Mouse (Mus musculus): ENCODE results near the gene Stag1. TPM values are rescaled to one million over a fixed set of nuclear protein-coding genes. Genes with fewer than 3 reads are reported as not detected.
"Not testable (repeated sequence)": the region's sequence is repeated elsewhere in the genome, so short reads cannot be mapped to it uniquely, and the experiment has no call there.

The Stag1 gene
- polyA plus RNA-seq, 1 experiment: 0.56 TPM

GRCm38 (mm10) chr9:100692239-100692638 is 94.6 kb downstream of the Stag1 start:
- H3K4me3 ChIP-seq (replicated peaks): no peak overlapping the region
- peaks cover 37% of the 10 kb centered on the region for H3K4me1 ChIP-seq (ENCODE audit: control insufficient read depth)
- no peak for TF ChIP-seq GATA1 (IDR thresholded peaks at IDR 0.05; ENCODE audit: low read length)
- no peaks in the 10 kb centered on the region for H3K9me3 ChIP-seq (ENCODE audit: control insufficient read depth, low read length)
- no peaks in the 10 kb centered on the region for H3K27me3 ChIP-seq (ENCODE audit: control insufficient read depth)
- H3K36me3 ChIP-seq (ENCODE audit: control insufficient read depth): no peaks in the 10 kb centered on the region

GRCm38 (mm10) chr9:100696537-100696936 is 98.9 kb downstream of the Stag1 start:
- Histone ChIP-seq H3K36me3 (ENCODE audit: control insufficient read depth) (no peaks in the 10 kb centered on the region), H3K9me3 (ENCODE audit: control insufficient read depth, low read length) (no peaks in the 10 kb centered on the region), H3K4me1 (ENCODE audit: control insufficient read depth) (peaks cover 31% of the 10 kb centered on the region), H3K4me3 (replicated peaks) (no peak overlapping the region), H3K27me3 (ENCODE audit: control insufficient read depth) (no peaks in the 10 kb centered on the region)
- TF ChIP-seq TAL1 (IDR thresholded peaks at IDR 0.05; ENCODE audit: low read length) (no peak), GATA1 (IDR thresholded peaks at IDR 0.05; ENCODE audit: low read length) (no peak)

GRCm38 (mm10) chr9:100707644-100708043 is 110.0 kb downstream of the Stag1 start:
- no peaks in the 10 kb centered on the region for H3K27me3 ChIP-seq (ENCODE audit: control insufficient read depth)
- peaks cover 5% of the 10 kb centered on the region for H3K36me3 ChIP-seq (ENCODE audit: control insufficient read depth)
- no peak overlapping the region for H3K4me3 ChIP-seq (replicated peaks)
- TF ChIP-seq GATA1 (IDR thresholded peaks at IDR 0.05; ENCODE audit: low read length): no peak
- TF ChIP-seq TAL1 (IDR thresholded peaks at IDR 0.05; ENCODE audit: low read length): no peak
- no peaks in the 10 kb centered on the region for H3K9me3 ChIP-seq (ENCODE audit: control insufficient read depth, low read length)
- no peaks in the 10 kb centered on the region for H3K4me1 ChIP-seq (ENCODE audit: control insufficient read depth)

DNA sequence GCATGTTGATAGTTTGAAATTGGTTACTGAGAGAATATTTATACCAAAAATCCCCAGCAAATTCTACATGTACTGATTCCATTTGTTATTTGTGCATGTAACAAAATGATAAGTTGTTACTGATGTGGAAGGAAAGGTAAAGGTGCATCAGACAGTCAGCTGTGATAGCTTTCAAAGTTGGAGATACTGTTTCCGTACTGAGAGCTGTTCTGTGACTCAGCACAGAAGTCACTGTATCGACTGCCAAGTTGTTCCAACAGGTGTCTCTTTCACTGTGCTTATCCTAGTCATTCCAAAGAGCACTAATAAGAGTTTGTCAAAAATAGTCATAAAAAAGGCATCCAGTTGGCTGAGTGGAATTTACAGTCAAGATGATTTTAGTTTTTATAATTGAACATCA is 114.1 kb downstream of the Stag1 start:
- Histone ChIP-seq H3K27me3 (ENCODE audit: control insufficient read depth) (no peaks in the 10 kb centered on the region), H3K9me3 (ENCODE audit: control insufficient read depth, low read length) (no peaks in the 10 kb centered on the region), H3K4me3 (replicated peaks) (no peak overlapping the region), H3K36me3 (ENCODE audit: control insufficient read depth) (peaks cover 11% of the 10 kb centered on the region), H3K4me1 (ENCODE audit: control insufficient read depth) (no peaks in the 10 kb centered on the region)
- TF ChIP-seq TAL1 (IDR thresholded peaks at IDR 0.05; ENCODE audit: low read length): no peak
- no peak for TF ChIP-seq GATA1 (IDR thresholded peaks at IDR 0.05; ENCODE audit: low read length)

DNA sequence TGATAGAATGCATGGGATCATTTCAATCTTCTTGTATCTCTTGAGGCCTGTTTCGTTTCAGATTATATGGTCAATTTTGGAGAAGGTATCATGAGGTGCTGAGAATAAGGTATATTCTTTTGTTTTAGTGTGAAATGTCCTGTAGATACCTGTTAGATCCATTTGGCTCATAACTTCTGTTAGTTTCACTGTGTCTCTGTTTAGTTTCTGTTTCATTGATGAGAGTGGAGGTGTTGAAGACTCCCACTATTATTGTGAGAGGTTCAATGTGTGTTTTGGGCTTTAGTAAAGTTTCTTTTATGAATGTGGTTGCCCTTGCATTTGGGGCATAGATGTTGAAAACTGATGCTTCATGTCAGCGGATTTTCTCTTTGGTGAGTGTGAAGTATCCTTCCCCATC is 127.2 kb downstream of the Stag1 start:
- not testable (repeated sequence) for H3K36me3 ChIP-seq (ENCODE audit: control insufficient read depth); H3K27me3 ChIP-seq (ENCODE audit: control insufficient read depth)

GRCm38 (mm10) chr9:100731839-100732238 is 134.2 kb downstream of the Stag1 start:
- Histone ChIP-seq H3K36me3 (ENCODE audit: control insufficient read depth) (peaks cover 4% of the 10 kb centered on the region), H3K27me3 (ENCODE audit: control insufficient read depth) (no peaks in the 10 kb centered on the region), H3K4me3 (replicated peaks) (no peak overlapping the region), H3K4me1 (ENCODE audit: control insufficient read depth) (peaks cover 33% of the 10 kb centered on the region), H3K9me3 (ENCODE audit: control insufficient read depth, low read length) (no peaks in the 10 kb centered on the region)
- TF ChIP-seq GATA1 (IDR thresholded peaks at IDR 0.05; ENCODE audit: low read length) (no peak), TAL1 (IDR thresholded peaks at IDR 0.05; ENCODE audit: low read length) (no peak)

More for the DNA sequence above, 127.2 kb downstream of the Stag1 start:
- not testable (repeated sequence) for H3K4me1 ChIP-seq (ENCODE audit: control insufficient read depth); H3K4me3 ChIP-seq (replicated peaks); H3K9me3 ChIP-seq (ENCODE audit: control insufficient read depth, low read length)

- no peak for TF ChIP-seq GATA1 (IDR thresholded peaks at IDR 0.05; ENCODE audit: low read length)
- H3K4me3 ChIP-seq (replicated peaks): no peak overlapping the region
- H3K27me3 ChIP-seq (ENCODE audit: control insufficient read depth): no peaks in the 10 kb centered on the region
- H3K9me3 ChIP-seq (ENCODE audit: control insufficient read depth, low read length): no peaks in the 10 kb centered on the region
- peaks cover 10% of the 10 kb centered on the region for H3K36me3 ChIP-seq (ENCODE audit: control insufficient read depth)
- H3K4me1 ChIP-seq (ENCODE audit: control insufficient read depth): peaks cover 36% of the 10 kb centered on the region
These were observed 136.4 kb downstream of the Stag1 start for GRCm38 (mm10) chr9:100733907-100734440.

DNA sequence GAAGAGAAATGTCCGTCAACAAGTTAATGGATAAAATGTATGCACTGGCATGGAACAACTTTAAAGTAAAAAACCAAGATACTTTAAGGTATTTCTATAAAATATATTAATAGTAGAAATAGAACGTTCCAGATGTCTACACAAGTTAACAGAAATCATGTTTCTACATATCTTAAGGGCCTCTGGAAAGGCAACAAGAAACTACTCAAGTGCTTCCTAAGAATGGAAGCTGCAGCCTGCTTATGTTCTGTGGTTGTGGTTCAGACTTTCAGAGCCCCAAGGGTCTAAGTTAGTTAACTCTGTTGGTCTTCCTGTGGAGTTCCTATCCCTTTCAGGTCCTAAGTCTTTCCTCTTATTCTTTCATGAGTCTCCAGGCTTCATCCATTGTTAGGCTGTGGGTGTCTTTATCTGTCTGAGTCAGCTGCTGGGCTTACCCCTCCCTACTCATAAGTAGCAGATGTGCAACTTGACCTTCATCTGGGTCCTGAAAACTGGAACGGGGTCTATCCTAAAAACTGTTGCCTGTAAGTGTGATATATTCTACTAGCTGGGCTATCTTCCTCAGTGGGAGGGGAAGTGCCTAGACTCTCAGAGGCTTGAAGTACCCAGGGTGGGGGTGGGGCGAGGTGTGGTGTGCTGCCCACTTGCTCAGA is 138.5 kb downstream of the Stag1 start:
- peaks cover 42% of the 10 kb centered on the region for H3K4me1 ChIP-seq (ENCODE audit: control insufficient read depth)
- peak overlapping the region; percentile 45 for H3K4me3 ChIP-seq (replicated peaks)
- H3K9me3 ChIP-seq (ENCODE audit: control insufficient read depth, low read length): no peaks in the 10 kb centered on the region
- TF ChIP-seq TAL1 (IDR thresholded peaks at IDR 0.05; ENCODE audit: low read length) (peak; percentile 74), GATA1 (IDR thresholded peaks at IDR 0.05; ENCODE audit: low read length) (peak; percentile 20; the same call in 1 of the 2 replicates)
- H3K27me3 ChIP-seq (ENCODE audit: control insufficient read depth): no peaks in the 10 kb centered on the region
- H3K36me3 ChIP-seq (ENCODE audit: control insufficient read depth): peaks cover 14% of the 10 kb centered on the region

GRCm38 (mm10) chr9:100736646-100737031 is 139.0 kb downstream of the Stag1 start:
- Histone ChIP-seq H3K9me3 (ENCODE audit: control insufficient read depth, low read length) (no peaks in the 10 kb centered on the region), H3K36me3 (ENCODE audit: control insufficient read depth) (peaks cover 15% of the 10 kb centered on the region), H3K4me3 (replicated peaks) (peak overlapping the region; percentile 45), H3K27me3 (ENCODE audit: control insufficient read depth) (no peaks in the 10 kb centered on the region), H3K4me1 (ENCODE audit: control insufficient read depth) (peaks cover 42% of the 10 kb centered on the region)
- TF ChIP-seq TAL1 (IDR thresholded peaks at IDR 0.05; ENCODE audit: low read length) (no peak), GATA1 (IDR thresholded peaks at IDR 0.05; ENCODE audit: low read length) (no peak)

GRCm38 (mm10) chr9:100777238-100777637 is 179.6 kb downstream of the Stag1 start:
- H3K4me3 ChIP-seq (replicated peaks); H3K27me3 ChIP-seq (ENCODE audit: control insufficient read depth); H3K4me1 ChIP-seq (ENCODE audit: control insufficient read depth); H3K9me3 ChIP-seq (ENCODE audit: control insufficient read depth, low read length): not testable (repeated sequence)
- peaks cover 14% of the 10 kb centered on the region for H3K36me3 ChIP-seq (ENCODE audit: control insufficient read depth)
